Mouse (Mus musculus): ENCODE measurements around the gene Farsb.
"Not testable (repeated sequence)": the region's sequence is repeated elsewhere in the genome, so short reads cannot be mapped to it uniquely, and the experiment has no call there.

Gene Farsb

GRCm38 (mm10) chr1:78488752-78489492, at the start of gene Farsb:
Farsb (minus strand) TSS chr1:78488897.
- peak; percentile 74 for DNase-seq (ENCODE audit: extremely low read depth, low read depth, low spot score)

- DNase-seq (ENCODE audit: extremely low read depth, low read depth, low spot score), result no peak
These were observed 49.7 kb upstream of the Farsb start for GRCm38 (mm10) chr1:78538396-78538795.

GRCm38 (mm10) chr1:78537494-78538010, 48.9 kb upstream of the Farsb start:
- no peak for DNase-seq (ENCODE audit: extremely low read depth, low read depth, low spot score)

- DNase-seq (ENCODE audit: extremely low read depth, low read depth, low spot score), result no peak
These were observed 47.8 kb upstream of the Farsb start for GRCm38 (mm10) chr1:78536310-78537164.

GRCm38 (mm10) chr1:78534428-78535150, 45.9 kb upstream of the Farsb start:
- DNase-seq (ENCODE audit: extremely low read depth, low read depth, low spot score), result no peak

- no peak for DNase-seq (ENCODE audit: extremely low read depth, low read depth, low spot score)
These were observed 43.6 kb upstream of the Farsb start for GRCm38 (mm10) chr1:78532184-78532800.

- DNase-seq (ENCODE audit: extremely low read depth, low read depth, low spot score), result no peak
These were observed 42.0 kb upstream of the Farsb start for GRCm38 (mm10) chr1:78530500-78531215.

GRCm38 (mm10) chr1:78529011-78529410, 40.3 kb upstream of the Farsb start:
- DNase-seq (ENCODE audit: extremely low read depth, low read depth, low spot score), result no peak

- no peak for DNase-seq (ENCODE audit: extremely low read depth, low read depth, low spot score)
These were observed 39.7 kb upstream of the Farsb start for GRCm38 (mm10) chr1:78528356-78528755.

GRCm38 (mm10) chr1:78525189-78525886, 36.6 kb upstream of the Farsb start:
- DNase-seq (ENCODE audit: extremely low read depth, low read depth, low spot score), result no peak

- DNase-seq (ENCODE audit: extremely low read depth, low read depth, low spot score), result no peak
These were observed 30.2 kb upstream of the Farsb start for GRCm38 (mm10) chr1:78518907-78519306.

- DNase-seq (ENCODE audit: extremely low read depth, low read depth, low spot score), result peak; percentile 86
These were observed 24.1 kb upstream of the Farsb start for GRCm38 (mm10) chr1:78512756-78513155.

GRCm38 (mm10) chr1:78511621-78512160, 23.0 kb upstream of the Farsb start, which contains the start of gene BC035947:
BC035947 (minus strand) TSS chr1:78512158.
- no peak for DNase-seq (ENCODE audit: extremely low read depth, low read depth, low spot score)

GRCm38 (mm10) chr1:78510862-78511261, 22.2 kb upstream of the Farsb start, which contains the start of gene Mogat1:
Mogat1 (plus strand) TSS chr1:78510991.
- no peak for DNase-seq (ENCODE audit: extremely low read depth, low read depth, low spot score)

GRCm38 (mm10) chr1:78507137-78507536, 18.4 kb upstream of the Farsb start:
- DNase-seq (ENCODE audit: extremely low read depth, low read depth, low spot score), result no peak

- DNase-seq (ENCODE audit: extremely low read depth, low read depth, low spot score), result no peak
These were observed 13.8 kb upstream of the Farsb start for GRCm38 (mm10) chr1:78502527-78502926.

GRCm38 (mm10) chr1:78501856-78502255, 13.2 kb upstream of the Farsb start:
- not testable (repeated sequence) for DNase-seq (ENCODE audit: extremely low read depth, low read depth, low spot score)

GRCm38 (mm10) chr1:78501036-78501435, 12.3 kb upstream of the Farsb start:
- no peak for DNase-seq (ENCODE audit: extremely low read depth, low read depth, low spot score)

GRCm38 (mm10) chr1:78490143-78490542, 1.4 kb upstream of the Farsb start:
- no peak for DNase-seq (ENCODE audit: extremely low read depth, low read depth, low spot score)
